Mouse (Mus musculus): ENCODE measurements at regions not wholly inside any gene's neighbourhood (a gene's known extent, or its start where the extent isn't known, plus 50 kb on each side); places are given as distances from the start of the nearest gene placed in this dataset.

DNA sequence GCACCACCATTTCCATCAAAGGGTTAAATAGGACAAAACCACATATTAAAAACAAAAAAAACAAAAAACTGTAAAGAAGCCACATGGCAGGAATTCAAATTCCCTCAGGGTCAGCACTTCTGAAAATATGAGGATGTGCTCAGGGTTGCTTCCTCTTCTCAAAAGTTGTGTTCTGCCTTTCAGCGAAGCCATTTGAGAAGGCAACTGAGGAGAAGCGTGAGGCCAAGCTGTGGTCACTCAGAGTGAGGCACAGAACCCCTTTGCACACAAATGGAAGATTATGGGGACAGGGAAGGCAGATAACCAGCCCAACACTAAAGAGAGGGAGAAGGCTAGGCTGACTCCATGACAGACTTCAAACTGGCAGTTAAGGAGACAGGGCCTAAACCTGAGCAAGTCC, 142.8 kb upstream of the Jade1 start:
- no peak for DNase-seq

DNA sequence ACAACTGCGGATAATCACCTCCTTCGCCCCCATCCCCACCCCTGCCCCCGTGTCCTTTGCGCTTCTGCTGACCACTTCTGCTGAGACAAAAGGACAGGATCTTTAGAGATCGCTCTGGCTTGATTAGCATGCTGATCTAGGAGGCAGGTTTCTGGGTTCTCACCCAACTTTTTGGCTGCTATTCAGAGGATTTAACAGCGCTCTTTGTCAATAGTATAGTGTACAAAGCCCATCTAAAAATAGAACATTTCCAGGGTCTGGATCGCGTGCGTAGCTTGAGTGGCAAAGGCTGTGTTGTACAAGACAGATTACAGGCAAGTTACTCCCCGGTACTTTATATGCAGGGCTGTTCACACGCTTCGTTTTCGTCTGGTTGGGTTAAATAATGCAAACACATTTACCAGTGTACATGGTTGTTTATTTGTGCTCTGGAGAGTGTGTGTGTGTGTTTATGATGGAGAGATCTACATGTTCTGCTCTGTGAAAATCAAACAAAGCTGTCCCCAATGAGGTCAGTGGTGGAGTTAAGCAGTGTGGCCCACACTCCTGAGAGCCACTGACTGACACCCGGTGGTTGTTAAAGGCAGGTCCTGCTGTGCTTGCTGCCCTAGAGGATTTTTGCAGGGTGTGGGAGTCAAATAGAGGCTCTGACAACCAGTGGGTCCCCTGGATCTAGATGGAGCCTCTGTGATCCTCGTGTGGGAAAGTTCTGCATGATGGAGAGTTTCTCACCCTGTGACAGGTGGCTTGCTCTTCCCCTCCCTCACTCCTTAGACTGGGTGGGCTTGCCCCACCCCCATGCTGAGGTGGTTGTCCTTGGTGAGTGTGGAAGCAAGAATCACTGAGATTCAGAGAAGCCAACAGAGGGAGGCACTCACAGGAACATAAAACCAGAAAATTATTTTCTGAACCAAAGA, 146.5 kb upstream of the Jade1 start:
- DNase-seq: peak; percentile 32

DNA sequence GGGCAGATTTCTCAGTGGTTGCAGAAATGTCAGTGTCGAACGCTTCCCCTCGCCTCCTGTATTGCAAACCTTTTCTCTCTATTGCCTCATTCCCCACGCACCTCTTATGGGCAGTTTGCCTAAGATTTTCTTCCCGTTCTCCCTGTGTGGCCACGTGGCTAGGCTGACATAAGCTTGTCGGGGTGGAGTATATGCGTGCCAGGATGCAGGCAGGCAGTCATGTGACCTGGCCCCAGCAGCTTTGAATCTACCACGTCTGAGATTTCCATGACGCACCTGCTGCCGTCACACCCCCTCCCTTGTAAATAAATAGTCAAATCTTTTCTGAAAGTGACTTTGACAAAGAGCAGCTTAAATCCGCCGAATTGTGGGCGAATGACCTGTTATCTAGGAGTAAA, 147.1 kb upstream of the Jade1 start:
- peak; percentile 87 for DNase-seq

DNA sequence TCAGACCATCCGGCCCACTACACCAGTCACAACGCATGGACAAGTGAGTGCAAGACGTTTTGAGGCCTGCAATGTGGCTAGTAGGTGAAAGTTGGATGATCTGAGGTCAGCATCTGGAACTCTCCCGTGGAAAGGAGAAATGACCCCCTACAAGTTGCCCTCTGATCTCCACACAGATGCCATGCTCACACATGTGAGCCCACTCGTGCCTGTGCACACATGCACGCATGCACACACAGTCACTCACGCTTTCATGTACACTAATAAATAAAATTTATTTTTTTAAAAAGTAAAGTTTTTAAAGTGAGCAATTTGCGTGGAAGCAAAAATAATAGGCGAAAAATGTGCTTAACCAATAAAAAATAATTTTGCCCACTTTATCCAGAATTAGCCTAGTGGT, 147.5 kb upstream of the Jade1 start:
- DNase-seq: no peak

- no peak for DNase-seq
Observed at GRCm38 (mm10) chr3:41407520-41407919, 148.0 kb upstream of the Jade1 start.

- DNase-seq: no peak
Observed at GRCm38 (mm10) chr3:41401881-41402280, 153.7 kb upstream of the Jade1 start.

DNA sequence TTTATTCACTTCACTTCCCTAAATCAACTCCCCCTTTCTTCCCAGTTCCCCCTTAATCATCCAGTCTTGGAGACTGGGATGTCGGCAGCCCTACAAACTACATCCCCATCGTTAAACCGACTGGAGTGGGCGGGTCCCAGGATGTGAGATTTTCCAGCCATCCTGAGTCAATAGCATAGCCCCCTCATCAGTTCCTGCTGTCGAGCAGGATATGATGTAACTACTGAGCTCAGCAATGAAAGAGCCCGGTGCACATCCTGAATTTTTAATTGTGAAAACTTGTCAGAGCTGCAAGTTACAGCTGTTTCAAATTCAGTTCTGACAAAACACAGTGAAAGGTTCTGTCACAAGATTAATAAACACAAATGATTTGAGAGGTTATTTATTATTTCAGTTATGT, 165.7 kb upstream of the Jade1 start:
- no peak for DNase-seq

- DNase-seq: no peak
Observed at GRCm38 (mm10) chr3:41387469-41388212, 167.9 kb upstream of the Jade1 start.

- no peak for DNase-seq
Observed at GRCm38 (mm10) chr3:41386299-41386698, 169.2 kb upstream of the Jade1 start.

DNA sequence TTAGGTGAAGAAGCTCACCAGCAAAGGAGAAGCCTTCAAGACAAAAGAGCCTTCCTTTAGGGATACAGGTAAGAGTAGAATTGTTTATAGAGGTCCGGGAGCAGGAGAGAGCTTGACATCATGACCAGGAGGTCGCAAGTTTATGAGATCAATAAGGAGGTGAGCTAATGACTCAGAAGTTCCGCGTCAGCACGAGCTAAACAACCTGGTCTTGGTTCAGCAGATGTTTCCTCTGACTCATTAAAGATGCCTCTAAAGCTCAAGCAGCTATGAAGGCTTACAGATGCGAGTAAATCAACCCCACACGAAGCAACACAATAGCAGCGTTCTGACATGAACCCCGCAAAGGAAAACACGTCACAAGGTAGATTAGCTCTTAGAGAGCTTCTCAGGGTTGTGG, 171.1 kb upstream of the Jade1 start:
- no peak for DNase-seq

- peak; percentile 4 for DNase-seq
Observed at GRCm38 (mm10) chr3:41378576-41378975, 177.0 kb upstream of the Jade1 start.

DNA sequence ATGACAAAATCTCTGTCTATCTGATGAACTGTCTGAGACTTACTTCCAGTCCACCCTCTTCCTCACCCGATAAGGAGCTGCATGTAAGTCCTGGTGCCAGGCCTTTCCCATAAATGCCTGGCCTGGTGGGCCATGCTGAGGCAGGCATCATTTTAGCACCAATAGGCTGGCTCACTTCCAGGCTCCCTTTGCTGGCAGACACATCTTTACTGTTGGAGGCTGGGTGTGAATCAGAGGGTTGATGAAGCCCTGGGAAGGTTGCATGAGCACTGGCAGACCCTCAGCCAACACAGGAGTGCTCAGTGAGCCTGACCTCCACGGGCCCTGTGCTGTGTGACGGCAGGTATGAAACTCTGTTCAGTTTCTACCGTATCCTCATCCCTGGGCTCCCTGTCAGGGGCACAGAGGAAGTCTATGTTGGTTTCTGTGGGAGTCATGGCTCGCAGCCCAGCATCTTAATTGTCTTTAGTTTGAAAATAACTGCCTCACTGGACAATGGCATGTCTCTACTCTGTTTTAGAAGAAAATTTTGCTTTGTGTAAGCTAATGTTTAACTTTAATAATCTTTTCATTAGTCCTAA, 177.6 kb upstream of the Jade1 start:
- peak; percentile 54 for DNase-seq

GRCm38 (mm10) chr3:41376848-41377582, 178.5 kb upstream of the Jade1 start:
- peak; percentile 30 for DNase-seq

DNA sequence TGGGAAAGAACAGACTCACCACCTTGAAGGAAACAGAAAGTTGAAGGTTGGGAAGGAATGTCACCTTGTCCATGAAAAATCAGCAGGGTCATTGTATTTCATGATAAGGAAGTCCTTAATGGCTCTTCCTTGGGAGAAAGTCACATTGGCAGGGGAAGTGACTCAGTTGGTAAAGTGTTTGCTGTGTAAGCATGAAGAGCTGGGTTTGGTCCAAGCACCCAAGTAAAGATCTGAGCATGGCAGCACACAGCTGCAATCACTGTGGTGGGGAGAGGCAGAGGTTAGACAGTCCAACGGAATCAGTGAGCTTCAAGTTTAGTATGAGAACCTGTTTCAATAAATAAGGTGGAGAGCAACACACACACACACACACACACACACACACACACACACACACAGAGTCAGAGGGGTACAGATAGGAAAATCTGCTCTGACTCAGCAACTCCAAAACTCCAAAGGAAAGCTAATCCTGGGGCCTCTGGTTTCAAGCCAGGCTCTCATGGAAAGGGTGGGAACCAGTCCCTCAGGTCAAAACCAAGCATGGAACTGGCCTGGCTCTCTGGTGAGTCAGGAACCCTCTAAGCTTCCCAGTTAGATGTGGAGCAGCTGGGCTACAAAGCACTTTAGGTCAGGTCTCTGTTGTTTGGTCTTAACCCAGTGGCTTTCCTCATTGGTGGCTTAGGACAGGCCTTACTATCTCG, 180.2 kb upstream of the Jade1 start:
- no peak for DNase-seq

DNA sequence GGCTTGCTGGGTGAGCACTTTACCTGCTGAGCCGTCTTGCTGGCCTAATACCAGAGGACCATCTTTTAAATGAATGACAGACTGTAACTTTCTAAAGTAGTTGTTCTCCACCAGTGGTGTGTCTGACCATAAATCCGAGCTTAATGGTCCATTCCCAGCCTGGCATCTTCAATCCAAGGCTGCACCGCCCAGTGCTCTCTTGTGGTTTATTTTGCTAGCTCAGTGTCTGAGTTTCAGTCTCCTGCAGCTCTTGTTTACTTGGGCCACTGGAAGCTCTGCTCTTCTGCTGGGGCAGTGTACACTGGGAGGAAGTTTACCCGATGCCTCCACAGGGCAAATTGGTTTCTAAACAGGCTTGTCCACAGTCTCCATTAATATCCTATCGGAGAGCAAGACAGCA, 182.3 kb upstream of the Jade1 start:
- no peak for DNase-seq

GRCm38 (mm10) chr3:41368351-41369101, 187.0 kb upstream of the Jade1 start:
- DNase-seq: no peak

DNA sequence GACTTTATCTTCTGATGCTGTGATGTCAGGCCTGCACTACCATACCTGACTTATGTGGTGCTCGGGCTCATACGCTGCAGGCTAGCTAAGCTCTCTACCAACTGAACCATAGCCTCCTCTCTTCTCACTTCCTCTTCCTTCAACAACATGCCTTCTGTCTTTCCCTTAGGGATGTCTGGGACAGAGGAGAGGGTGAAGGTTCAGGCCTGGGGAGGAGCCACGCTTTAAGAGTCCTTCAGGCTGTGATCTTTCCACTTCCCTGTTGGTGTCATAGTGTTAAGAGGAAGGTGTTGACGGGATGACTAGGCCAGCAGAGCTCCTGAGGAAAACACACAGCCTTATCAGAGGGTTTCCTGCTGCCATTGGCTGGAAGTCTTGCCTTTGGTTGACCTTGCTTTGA, 188.8 kb upstream of the Jade1 start:
- DNase-seq: no peak

DNA sequence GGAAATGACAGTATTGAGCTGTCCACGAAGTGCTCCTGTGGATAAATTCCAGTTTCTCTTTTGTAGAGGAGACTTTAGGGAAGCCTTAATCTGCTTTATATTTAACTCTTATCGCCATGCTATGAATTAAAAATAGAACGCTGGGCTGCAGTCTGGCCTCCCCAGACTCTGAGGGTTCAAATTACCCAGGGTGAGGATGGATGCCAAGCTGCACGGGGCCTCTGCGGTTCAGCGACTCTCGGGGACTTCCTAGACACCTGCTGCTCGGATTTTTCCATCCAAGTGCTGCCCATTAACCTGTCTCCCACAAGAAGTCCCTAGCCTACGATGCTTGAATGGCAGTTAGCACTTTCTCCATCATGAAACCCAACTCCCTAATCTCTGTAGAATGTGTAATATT, 189.3 kb upstream of the Jade1 start:
- DNase-seq: no peak

DNA sequence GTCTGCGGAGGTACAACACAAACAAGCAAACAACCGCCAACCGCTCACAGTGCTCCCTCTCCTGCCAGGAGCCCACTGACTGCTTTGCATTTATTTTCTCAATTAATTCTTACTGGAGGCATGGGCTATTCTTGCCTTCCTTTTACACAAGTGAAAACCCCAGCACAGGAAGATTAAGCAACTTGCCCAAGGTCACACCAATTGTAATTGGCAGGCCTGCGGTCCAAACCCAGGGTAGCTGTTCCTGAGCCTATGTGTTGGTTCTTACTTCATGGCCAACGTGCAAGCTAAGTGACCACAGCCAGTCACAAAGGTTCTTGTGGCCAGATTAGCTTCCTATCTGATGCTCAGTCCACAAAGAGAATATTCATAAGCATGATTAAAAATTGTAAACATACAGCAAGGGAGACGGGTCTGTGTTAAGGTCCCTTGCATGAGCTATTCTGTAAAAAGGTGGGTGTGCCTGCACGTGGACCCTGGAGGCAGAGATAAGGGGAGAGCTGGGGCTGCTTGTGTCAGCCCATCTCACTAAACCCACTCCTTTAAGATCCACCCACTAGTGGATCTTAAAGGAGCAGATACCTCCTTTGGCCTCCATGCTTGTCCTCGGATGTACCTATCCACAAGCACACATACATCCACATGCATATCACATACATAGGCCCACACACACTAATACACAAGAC, 190.2 kb upstream of the Jade1 start:
- DNase-seq: peak; percentile 49

DNA sequence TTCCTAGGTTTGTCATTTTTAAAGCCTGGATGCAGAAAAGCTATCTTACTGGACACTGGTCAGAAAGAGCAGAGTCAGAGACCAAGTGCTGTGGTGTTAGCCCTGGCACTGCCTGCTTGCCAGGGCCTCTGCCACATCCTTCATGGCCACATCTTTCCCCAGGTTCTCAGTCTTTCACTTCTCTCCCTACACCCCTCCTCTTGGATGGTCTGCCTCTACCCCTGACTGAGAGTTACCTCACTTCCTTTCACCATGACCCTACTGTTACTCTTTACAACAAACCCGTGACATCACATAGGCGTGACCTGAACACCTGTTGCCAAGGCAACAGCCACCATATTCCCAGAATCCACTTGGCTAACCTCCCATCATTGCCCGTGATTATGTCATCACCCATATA, 191.6 kb upstream of the Jade1 start:
- DNase-seq: no peak

DNA sequence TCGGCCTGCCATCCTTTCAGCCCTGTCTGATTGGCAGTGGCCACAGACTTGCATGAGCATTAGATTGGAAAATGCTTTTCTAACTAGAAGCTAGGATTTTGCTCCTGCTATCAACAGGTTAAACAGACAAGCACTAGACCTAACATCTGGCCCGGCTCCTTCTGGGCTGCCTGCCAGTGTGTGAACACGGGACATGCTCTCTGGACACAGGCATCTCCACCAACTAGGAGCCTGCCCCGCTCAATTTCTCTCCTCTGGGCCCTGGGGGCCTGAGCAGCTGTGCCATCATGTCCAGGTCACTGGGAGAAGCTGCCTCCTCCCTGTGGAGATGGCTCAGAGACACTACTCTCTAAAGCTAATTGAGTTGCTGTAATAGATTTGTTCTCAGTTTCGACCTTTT, 195.3 kb upstream of the Jade1 start:
- DNase-seq: peak; percentile 73
